Mouse (Mus musculus): Measurements from ENCODE around the gene Krt71. TPM values are rescaled to one million over a fixed set of nuclear protein-coding genes. Genes with fewer than 3 reads are reported as not detected.

Krt71 gene
- polyA plus RNA-seq, 1 experiment from 2014 or later: not detected

Small RNA genes lying within 50 kb of the gene (microRNA-seq; reads per million reads assigned to microRNA genes)
- gene Gm44323 (not detected), gene Gm44342 (not detected)

Other genes with a start within 250 kb of the Krt71 start
- not detected in 2 replicates for gene Gm49425, start 225.8 kb downstream of the Krt71 start, polyA plus RNA-seq (2016; fragmentation: Nextera tagmentation; extraction: Ambion mirVana)
- not detected in 2 replicates for gene Krt84, start 210.3 kb downstream of the Krt71 start, polyA plus RNA-seq (2016; fragmentation: Nextera tagmentation; extraction: Ambion mirVana)
- not detected in 2 replicates for gene Krt82, start 192.4 kb downstream of the Krt71 start, polyA plus RNA-seq (2016; fragmentation: Nextera tagmentation; extraction: Ambion mirVana)
- 0.24 and 0.50 TPM in 2 replicates for gene Krt90, start 180.2 kb downstream of the Krt71 start, polyA plus RNA-seq (2016; fragmentation: Nextera tagmentation; extraction: Ambion mirVana)
- 0.09 TPM in 2 replicates for gene Krt75, start 169.2 kb downstream of the Krt71 start, polyA plus RNA-seq (2016; fragmentation: Nextera tagmentation; extraction: Ambion mirVana)
- not detected in 2 replicates for gene Gm5414, start 114.9 kb downstream of the Krt71 start, polyA plus RNA-seq (2016; fragmentation: Nextera tagmentation; extraction: Ambion mirVana)
- not detected in 2 replicates for gene Gm5478, start 95.7 kb downstream of the Krt71 start, polyA plus RNA-seq (2016; fragmentation: Nextera tagmentation; extraction: Ambion mirVana)
- gene Krt6b, start 62.8 kb downstream of the Krt71 start, polyA plus RNA-seq (2016; fragmentation: Nextera tagmentation; extraction: Ambion mirVana): not detected in 2 replicates
- gene Krt6a, start 48.8 kb downstream of the Krt71 start, polyA plus RNA-seq (2016; fragmentation: Nextera tagmentation; extraction: Ambion mirVana): 0.06 and 0.09 TPM in 2 replicates
- gene Krt5, start 30.2 kb downstream of the Krt71 start, polyA plus RNA-seq (2016; fragmentation: Nextera tagmentation; extraction: Ambion mirVana): 1.1 and 5.4 TPM in 2 replicates
- not detected in 2 replicates for gene Krt72, start 43.4 kb upstream of the Krt71 start, polyA plus RNA-seq (2016; fragmentation: Nextera tagmentation; extraction: Ambion mirVana)
- gene Krt73, start 59.2 kb upstream of the Krt71 start, polyA plus RNA-seq (2016; fragmentation: Nextera tagmentation; extraction: Ambion mirVana): not detected in 2 replicates
- gene Krt2, start 75.1 kb upstream of the Krt71 start, polyA plus RNA-seq (2016; fragmentation: Nextera tagmentation; extraction: Ambion mirVana): not detected in 2 replicates
- 0.50 and 1.6 TPM in 2 replicates for gene Krt1, start 107.7 kb upstream of the Krt71 start, polyA plus RNA-seq (2016; fragmentation: Nextera tagmentation; extraction: Ambion mirVana)
- 0.06 TPM in 1 of 2 replicates, not detected in the other for gene Krt77, start 126.6 kb upstream of the Krt71 start, polyA plus RNA-seq (2016; fragmentation: Nextera tagmentation; extraction: Ambion mirVana)
- not detected in 2 replicates for gene Krt76, start 149.8 kb upstream of the Krt71 start, polyA plus RNA-seq (2016; fragmentation: Nextera tagmentation; extraction: Ambion mirVana)
- gene Krt4, start 181.6 kb upstream of the Krt71 start, polyA plus RNA-seq (2016; fragmentation: Nextera tagmentation; extraction: Ambion mirVana): not detected in 2 replicates
- 0.20 and 0.49 TPM in 2 replicates for gene Krt79, start 197.2 kb upstream of the Krt71 start, polyA plus RNA-seq (2016; fragmentation: Nextera tagmentation; extraction: Ambion mirVana)
- gene Krt78, start 211.2 kb upstream of the Krt71 start, polyA plus RNA-seq (2016; fragmentation: Nextera tagmentation; extraction: Ambion mirVana): not detected in 2 replicates

All from embryonic facial prominence, embryonic 10.5 days (tissue).